Mouse (Mus musculus): ENCODE data around the gene Usp21. TPM values are rescaled to one million over a fixed set of nuclear protein-coding genes. Genes with fewer than 3 reads are reported as not detected.
"Not testable (repeated sequence)": the region's sequence is repeated elsewhere in the genome, so short reads cannot be mapped to it uniquely, and the experiment has no call there.

Gene Usp21
- polyA plus RNA-seq, 1 experiment: 110 TPM

DNA sequence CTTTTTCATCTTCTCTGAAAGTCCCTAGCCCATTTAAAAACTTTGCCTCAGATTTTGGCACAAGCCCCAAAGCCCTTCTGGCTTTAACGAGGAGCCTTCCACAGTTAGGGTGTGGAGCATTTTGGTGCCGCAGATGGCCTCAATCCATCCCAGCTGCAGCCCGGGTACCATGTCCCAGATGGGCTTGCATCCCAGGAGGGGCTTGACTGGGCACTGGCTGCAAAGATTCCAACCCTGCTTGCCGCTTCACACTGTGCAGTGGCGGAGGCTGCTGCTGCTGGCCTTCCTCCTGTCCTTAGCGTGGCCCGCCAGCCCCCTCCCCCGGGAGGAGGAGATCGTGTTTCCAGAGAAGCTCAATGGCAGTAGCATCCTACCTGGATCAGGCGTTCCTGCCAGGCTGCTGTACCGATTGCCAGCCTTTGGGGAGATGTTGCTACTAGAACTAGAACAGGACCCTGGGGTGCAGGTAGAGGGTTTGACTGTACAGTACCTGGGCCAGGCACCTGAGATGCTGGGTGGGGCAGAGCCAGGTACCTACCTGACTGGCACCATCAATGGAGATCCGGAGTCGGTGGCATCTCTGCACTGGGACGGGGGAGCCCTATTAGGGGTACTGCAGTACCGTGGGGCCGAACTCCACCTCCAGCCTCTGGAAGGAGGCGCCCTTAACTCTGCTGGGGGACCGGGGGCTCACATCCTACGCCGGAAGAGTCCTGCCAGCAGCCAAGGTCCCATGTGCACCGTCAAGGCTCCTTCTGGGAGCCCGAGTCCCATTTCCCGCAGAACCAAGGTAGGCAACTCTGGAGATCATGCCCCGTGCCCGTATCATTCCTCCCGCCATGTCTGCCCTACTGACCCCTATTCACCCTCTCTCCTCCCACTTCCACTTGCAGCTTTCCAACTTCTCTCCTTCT lies 36.9 kb downstream of the Usp21 start, which contains the start of gene Ndufs2:
Gene Ndufs2 (minus strand): TSS at position 709 of the 914 bp plus-strand sequence.
- peak; percentile 89 for DNase-seq (ENCODE audit: low read depth)

DNA sequence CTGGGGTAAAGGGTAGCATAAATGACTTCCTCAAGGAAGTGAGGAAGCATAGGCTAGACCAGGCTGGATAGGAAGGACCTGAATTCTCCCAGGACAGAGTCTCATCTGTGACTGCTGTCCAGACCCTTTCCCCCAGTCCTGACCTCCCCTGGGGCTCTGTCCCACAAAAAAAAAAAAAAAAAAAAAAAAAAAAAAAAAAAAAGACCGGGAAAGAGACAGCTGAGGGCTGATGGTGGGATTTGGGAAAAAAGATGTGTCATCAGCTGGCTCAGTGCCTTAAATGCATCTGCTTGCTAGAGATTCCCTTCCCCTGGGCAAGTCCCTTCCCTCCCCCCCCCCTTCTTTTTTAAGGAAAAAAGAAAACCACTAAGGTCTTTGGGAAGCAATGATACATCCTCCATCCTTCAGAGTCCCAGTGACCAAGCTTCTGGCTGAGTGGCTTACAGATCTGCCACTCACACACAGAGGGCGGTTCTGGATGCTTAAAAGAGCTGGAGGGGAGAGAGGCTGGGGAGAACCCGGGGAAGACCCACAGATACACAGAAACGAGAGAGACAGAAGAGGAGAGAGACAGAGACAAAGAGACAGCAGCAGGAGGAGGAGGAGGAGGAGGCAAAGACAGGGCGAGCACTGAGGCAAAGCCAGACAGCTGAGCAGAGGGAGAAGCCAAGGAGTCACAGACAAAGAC lies 37.7 kb downstream of the Usp21 start, which contains the start of gene Adamts4:
Gene Adamts4 (plus strand): TSS at position 509 of the 688 bp plus-strand sequence.
- TF ChIP-seq CTCF (IDR thresholded peaks at IDR 0.05; ENCODE audit: borderline replicate concordance, extremely low read depth, insufficient read depth, insufficient read length) (no peak), POLR2A (IDR thresholded peaks at IDR 0.05; ENCODE audit: borderline replicate concordance, extremely low read depth, insufficient read depth, insufficient read length, poor library complexity, severe bottlenecking) (no peak)

More for the DNA sequence above, 36.9 kb downstream of the Usp21 start, which contains the start of gene Ndufs2:
- TF ChIP-seq POLR2A (IDR thresholded peaks at IDR 0.05; ENCODE audit: borderline replicate concordance, extremely low read depth, insufficient read depth, insufficient read length, poor library complexity, severe bottlenecking) (no peak), CTCF (IDR thresholded peaks at IDR 0.05; ENCODE audit: borderline replicate concordance, extremely low read depth, insufficient read depth, insufficient read length) (no peak)

DNA sequence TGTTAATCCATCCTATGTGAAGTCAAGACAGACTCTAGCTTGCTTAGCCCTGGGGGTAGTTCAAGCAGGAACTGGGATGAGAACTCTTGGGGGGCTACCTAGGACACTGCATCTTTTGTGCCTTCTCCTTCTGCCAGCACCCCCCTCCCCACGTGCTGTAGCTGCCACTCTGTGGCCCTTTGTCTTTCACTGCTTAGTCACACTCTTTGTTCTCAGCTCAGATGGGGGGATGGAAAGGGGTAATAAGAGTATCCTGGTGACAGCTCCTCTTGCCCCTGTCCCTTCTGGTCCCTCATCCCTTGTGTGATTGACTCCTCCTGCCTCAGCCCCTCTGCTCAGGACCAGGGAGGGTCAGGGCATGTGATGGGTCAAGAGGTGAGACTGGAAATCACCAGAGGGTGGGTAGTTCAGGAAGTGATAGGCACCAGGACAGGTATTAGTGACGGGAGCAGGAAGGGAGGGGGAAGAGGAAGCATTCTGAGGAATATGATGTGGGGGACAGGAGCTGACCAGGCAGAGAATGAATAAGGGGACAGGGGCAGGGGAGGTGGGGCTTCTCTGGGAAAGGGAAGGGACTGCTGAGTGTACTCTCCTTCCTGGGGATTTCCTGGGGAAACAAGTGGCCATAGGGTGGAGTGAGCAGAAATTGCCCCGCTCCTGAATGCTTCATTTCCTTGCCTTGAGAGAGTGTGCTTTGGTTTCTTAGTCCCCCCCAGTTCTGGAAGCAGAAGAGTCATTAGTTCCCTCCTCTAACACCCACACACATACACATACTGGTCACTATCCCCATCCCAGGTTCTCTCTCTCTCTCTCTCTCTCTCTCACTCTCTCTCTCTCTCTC lies 39.2 kb downstream of the Usp21 start:
- TF ChIP-seq CTCF (IDR thresholded peaks at IDR 0.05; ENCODE audit: borderline replicate concordance, extremely low read depth, insufficient read depth, insufficient read length) (no peak), POLR2A (IDR thresholded peaks at IDR 0.05; ENCODE audit: borderline replicate concordance, extremely low read depth, insufficient read depth, insufficient read length, poor library complexity, severe bottlenecking) (no peak)

More for the DNA sequence above, 37.7 kb downstream of the Usp21 start, which contains the start of gene Adamts4:
- peak; percentile 84 for DNase-seq (ENCODE audit: low read depth)

DNA sequence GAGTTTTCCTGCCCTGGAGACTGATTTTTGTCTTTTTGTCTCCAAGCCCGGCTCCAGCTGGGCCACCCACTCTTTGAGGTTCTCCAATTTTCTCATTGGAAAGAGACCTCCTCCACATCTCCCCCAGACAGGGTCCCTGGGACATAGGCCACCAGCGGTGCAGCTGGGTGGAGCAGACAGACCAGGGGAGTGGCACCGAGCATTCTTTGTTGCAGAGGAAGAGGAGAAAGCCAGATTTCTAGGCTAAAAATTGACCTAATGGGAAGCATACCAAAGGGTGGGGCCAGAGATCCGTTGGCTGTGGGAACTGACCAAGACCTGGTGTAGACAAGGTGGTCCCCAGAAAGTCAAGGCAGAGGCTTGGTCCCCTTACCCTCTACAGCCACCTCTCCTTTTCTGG lies 39.9 kb downstream of the Usp21 start:
- TF ChIP-seq POLR2A (IDR thresholded peaks at IDR 0.05; ENCODE audit: borderline replicate concordance, extremely low read depth, insufficient read depth, insufficient read length, poor library complexity, severe bottlenecking) (no peak), CTCF (IDR thresholded peaks at IDR 0.05; ENCODE audit: borderline replicate concordance, extremely low read depth, insufficient read depth, insufficient read length) (no peak)
- DNase-seq (ENCODE audit: low read depth): no peak

More for the DNA sequence above, 39.2 kb downstream of the Usp21 start:
- peak; percentile 31 for DNase-seq (ENCODE audit: low read depth)

GRCm38 (mm10) chr1:171247453-171247841 lies 40.3 kb downstream of the Usp21 start:
- DNase-seq (ENCODE audit: low read depth): no peak
- TF ChIP-seq POLR2A (IDR thresholded peaks at IDR 0.05; ENCODE audit: borderline replicate concordance, extremely low read depth, insufficient read depth, insufficient read length, poor library complexity, severe bottlenecking) (no peak), CTCF (IDR thresholded peaks at IDR 0.05; ENCODE audit: borderline replicate concordance, extremely low read depth, insufficient read depth, insufficient read length) (no peak)

- TF ChIP-seq CTCF (IDR thresholded peaks at IDR 0.05; ENCODE audit: borderline replicate concordance, extremely low read depth, insufficient read depth, insufficient read length): peak; percentile 92
- peak; percentile 87 for TF ChIP-seq POLR2A (IDR thresholded peaks at IDR 0.05; ENCODE audit: borderline replicate concordance, extremely low read depth, insufficient read depth, insufficient read length, poor library complexity, severe bottlenecking)
These were observed 40.9 kb downstream of the Usp21 start for GRCm38 (mm10) chr1:171246709-171247452.

DNA sequence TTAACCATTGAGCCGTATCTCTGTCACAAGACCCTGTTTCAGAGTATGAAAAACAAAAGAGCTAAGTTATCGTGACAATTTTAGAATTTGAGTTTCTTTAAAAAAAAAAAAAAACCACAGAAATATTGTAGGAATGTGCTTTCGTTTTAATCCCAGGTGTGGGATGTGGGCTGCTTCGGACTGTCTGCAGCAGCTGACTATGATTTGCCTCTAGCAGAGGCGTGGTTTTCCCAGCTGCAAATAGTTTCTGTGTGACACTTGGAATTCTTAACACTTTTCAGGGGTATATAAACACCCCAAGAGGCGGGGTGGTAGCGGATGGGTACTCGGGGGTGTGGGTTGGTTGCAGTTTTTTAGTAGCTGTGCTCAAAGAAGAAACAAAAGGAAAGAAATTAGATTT lies 42.4 kb downstream of the Usp21 start:
- TF ChIP-seq CTCF (IDR thresholded peaks at IDR 0.05; ENCODE audit: borderline replicate concordance, extremely low read depth, insufficient read depth, insufficient read length) (no peak), POLR2A (IDR thresholded peaks at IDR 0.05; ENCODE audit: borderline replicate concordance, extremely low read depth, insufficient read depth, insufficient read length, poor library complexity, severe bottlenecking) (no peak)
- DNase-seq (ENCODE audit: low read depth): no peak

More at GRCm38 (mm10) chr1:171246709-171247452, 40.9 kb downstream of the Usp21 start:
- DNase-seq (ENCODE audit: low read depth): peak; percentile 100

DNA sequence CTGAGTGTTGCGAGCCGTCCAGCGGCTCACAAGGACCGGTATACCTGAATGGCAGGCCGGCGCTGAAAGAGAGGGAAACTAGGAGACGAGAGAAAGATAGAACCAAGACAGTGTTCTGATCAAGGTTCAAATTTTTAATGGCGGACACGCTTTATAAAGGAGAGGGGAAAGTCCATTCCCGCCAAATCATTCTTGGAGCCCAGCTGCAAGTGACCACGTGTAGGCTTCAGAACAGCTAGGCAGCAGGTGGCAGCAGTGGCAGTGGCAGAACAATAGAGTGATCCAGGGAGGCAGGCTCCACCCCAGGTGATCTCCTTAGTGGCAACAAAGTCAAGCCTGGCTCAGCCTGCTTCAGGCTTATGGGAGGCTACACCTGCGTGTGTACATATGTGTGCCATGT lies 45.8 kb downstream of the Usp21 start:
- not testable (repeated sequence) for DNase-seq (ENCODE audit: low read depth)

GRCm38 (mm10) chr1:171240911-171241310 lies 46.9 kb downstream of the Usp21 start:
- TF ChIP-seq POLR2A (IDR thresholded peaks at IDR 0.05; ENCODE audit: borderline replicate concordance, extremely low read depth, insufficient read depth, insufficient read length, poor library complexity, severe bottlenecking) (no peak), CTCF (IDR thresholded peaks at IDR 0.05; ENCODE audit: borderline replicate concordance, extremely low read depth, insufficient read depth, insufficient read length) (no peak)
- no peak for DNase-seq (ENCODE audit: low read depth)

- TF ChIP-seq CTCF (IDR thresholded peaks at IDR 0.05; ENCODE audit: borderline replicate concordance, extremely low read depth, insufficient read depth, insufficient read length) (no peak), POLR2A (IDR thresholded peaks at IDR 0.05; ENCODE audit: borderline replicate concordance, extremely low read depth, insufficient read depth, insufficient read length, poor library complexity, severe bottlenecking) (no peak)
- no peak for DNase-seq (ENCODE audit: low read depth)
These were observed 47.6 kb downstream of the Usp21 start for GRCm38 (mm10) chr1:171239992-171240744.
